Mouse (Mus musculus) kidney, postnatal 0 days (tissue): ENCODE measurements around the gene Pid1. TPM values are rescaled to one million over a fixed set of nuclear protein-coding genes. Genes with fewer than 3 reads are reported as not detected.
A peak's percentile ranks its signal among the peaks of the same experiment; 100 is the strongest.

ENCODE experiments used
- ATAC-seq: fragments of 200-750 bp; cut with Nextera tagmentation; replicated peaks from 2 replicates; pipeline ENCODE4 v1.8.0; 2017; ENCODE audit warnings: low read depth, moderate number of reproducible peaks, moderate TSS enrichment, moderate library complexity; ENCODE audit not compliant: low FRiP score
- DNase-seq: peaks from one replicate; pipeline ENCODE4 v3.0.0-alpha.2; 2016; ENCODE audit warnings: low spot score
- H3K27ac ChIP-seq: fragments of 300-500 bp; sonication (generic); 2 replicates; pipeline ENCODE4 v1.5.1; 2014; ENCODE audit warnings: mild to moderate bottlenecking
- H3K27me3 ChIP-seq: fragments of 300-500 bp; sonication (generic); 2 replicates; pipeline ENCODE4 v1.6.1; 2014; ENCODE audit warnings: low read length, mixed read lengths; ENCODE audit not compliant: insufficient read depth
- H3K36me3 ChIP-seq: fragments of 300-500 bp; sonication (generic); 2 replicates; pipeline ENCODE4 v1.6.1; 2014; ENCODE audit warnings: low read length, mixed read lengths; ENCODE audit not compliant: insufficient read depth
- H3K4me1 ChIP-seq: fragments of 300-500 bp; sonication (generic); replicated peaks from 2 replicates; pipeline ENCODE4 v1.6.1; 2014; ENCODE audit warnings: antibody characterized with exemption, low read length, mixed read lengths; ENCODE audit not compliant: insufficient read depth
- H3K4me2 ChIP-seq: fragments of 300-500 bp; sonication (generic); 2 replicates; pipeline ENCODE4 v1.6.1; 2014; ENCODE audit warnings: mild to moderate bottlenecking, low read length, moderate library complexity, mixed read lengths
- H3K4me3 ChIP-seq: fragments of 300-500 bp; sonication (generic); replicated peaks from 2 replicates; pipeline ENCODE4 v1.5.1; 2014; ENCODE audit warnings: low read depth, low read length
- H3K9ac ChIP-seq: fragments of 300-500 bp; sonication (generic); 2 replicates; pipeline ENCODE4 v1.6.1; 2014; ENCODE audit warnings: low read depth, low read length
- H3K9me3 ChIP-seq: fragments of 300-500 bp; sonication (generic); replicated peaks from 2 replicates; pipeline ENCODE4 v1.6.1; 2016; ENCODE audit warnings: low read length, inconsistent platforms, mixed read lengths
- CTCF ChIP-seq: IDR thresholded peaks from 2 replicates; pipeline ENCODE4 v1.5.1; 2016; ENCODE audit warnings: antibody characterized with exemption, low read depth, mild to moderate bottlenecking, moderate library complexity
- WGBS: fragments of 180-500 bp; shearing (Covaris S2); extraction: QIAGEN DNeasy Blood & Tissue Kit; methylation state at CpG from one replicate; pipeline ENCODE4 v1.1.7; 2014; 5-methylcytosine and 5-hydroxymethylcytosine counted together
- polyA plus RNA-seq: library from polyadenylated mRNA; unstranded; fragments of >200 nt; fragmentation: Nextera tagmentation; extraction: Ambion mirVana; gene quantifications from 2 replicates; pipeline ENCODE4 v1.2.1, GENCODE M21; 2015

Gene Pid1
- polyA plus RNA-seq, 1 experiment from 2014 or later = 21.2 TPM

DNA sequence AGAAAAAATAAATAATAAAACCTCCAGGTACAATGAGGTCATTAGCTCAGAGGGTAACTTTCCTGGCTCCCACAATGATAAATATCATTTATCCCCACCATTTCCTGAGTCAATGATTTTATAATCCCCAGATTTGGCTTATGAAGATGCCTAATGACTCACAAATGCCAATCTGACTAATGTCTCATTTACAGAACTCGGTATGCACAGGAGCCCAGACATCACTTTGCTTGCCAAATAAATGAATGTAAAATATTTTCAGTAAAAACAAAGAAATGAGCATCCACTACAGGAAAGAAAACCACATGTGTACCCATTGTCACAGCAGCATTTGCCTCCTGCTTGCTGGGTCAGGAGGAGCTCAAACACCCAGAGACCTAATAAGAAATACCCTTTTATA is 222.4 kb downstream of the Pid1 start:
- H3K27me3 ChIP-seq = no peaks in the 10 kb centered on the region
- no peaks in the 10 kb centered on the region for H3K36me3 ChIP-seq
- H3K9ac ChIP-seq = no peak overlapping the region
- H3K4me2 ChIP-seq = no peak overlapping the region
- 88% methylated on average over 1 of the region's 1 CpGs for WGBS
- no peaks in the 10 kb centered on the region for H3K4me1 ChIP-seq
- H3K27ac ChIP-seq = no peak overlapping the region
- DNase-seq = no peak
- no peak for ATAC-seq
- TF ChIP-seq CTCF = no peak
- H3K9me3 ChIP-seq = no peaks in the 10 kb centered on the region
- no peak overlapping the region for H3K4me3 ChIP-seq

DNA sequence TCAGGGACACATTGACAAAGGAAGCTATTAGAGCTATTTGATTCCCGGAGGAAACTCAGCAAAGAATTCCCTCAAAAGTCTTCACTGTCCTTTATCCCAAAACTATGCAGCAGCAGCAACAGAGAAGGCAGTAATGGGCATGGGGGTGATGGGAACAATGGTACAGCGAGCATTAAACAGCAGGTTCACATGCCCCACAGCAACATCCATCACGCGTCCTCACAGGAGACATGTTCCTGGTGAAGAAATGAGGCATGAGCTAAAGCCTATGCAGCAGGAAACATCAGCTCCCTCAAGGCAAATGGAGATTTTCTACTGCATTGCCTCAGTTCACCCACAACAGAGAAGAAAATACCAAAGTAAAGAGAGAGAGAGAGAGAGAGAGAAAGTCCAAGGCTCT is 231.5 kb downstream of the Pid1 start:
- 85% methylated on average over 4 of the region's 4 CpGs for WGBS

DNA sequence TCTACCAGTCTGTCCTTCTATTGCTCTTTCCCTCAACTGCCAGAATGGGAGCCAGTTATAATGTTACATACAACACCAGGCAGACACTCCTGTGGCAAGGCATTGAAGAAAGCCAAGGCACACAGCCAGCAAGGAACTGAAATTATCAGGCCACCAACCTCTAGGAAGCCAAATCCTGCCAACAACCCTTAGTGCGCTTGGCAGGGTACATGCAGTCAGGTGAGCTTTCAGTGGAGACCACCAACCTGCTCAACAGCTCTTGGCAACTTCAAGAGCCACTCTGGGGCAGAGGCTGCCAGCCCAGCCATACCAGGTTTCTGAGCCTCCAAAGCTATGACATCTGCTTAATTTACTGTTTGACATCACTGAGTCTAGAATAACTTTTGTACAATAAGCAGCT is 232.2 kb downstream of the Pid1 start:
- ATAC-seq (no peak), DNase-seq (no peak)
- Histone ChIP-seq H3K4me2 (no peak overlapping the region), H3K36me3 (no peaks in the 10 kb centered on the region), H3K27ac (no peak overlapping the region), H3K4me1 (no peaks in the 10 kb centered on the region), H3K9ac (no peak overlapping the region), H3K27me3 (no peaks in the 10 kb centered on the region), H3K9me3 (no peaks in the 10 kb centered on the region), H3K4me3 (no peak overlapping the region)
- 83% methylated on average over 1 of the region's 1 CpGs for WGBS
- no peak for TF ChIP-seq CTCF

More for the DNA sequence above, 231.5 kb downstream of the Pid1 start:
- H3K9ac ChIP-seq = no peak overlapping the region
- TF ChIP-seq CTCF = no peak
- no peaks in the 10 kb centered on the region for H3K9me3 ChIP-seq
- no peak for ATAC-seq
- no peaks in the 10 kb centered on the region for H3K36me3 ChIP-seq
- H3K4me3 ChIP-seq = no peak overlapping the region
- no peak for DNase-seq
- H3K4me2 ChIP-seq = no peak overlapping the region
- no peaks in the 10 kb centered on the region for H3K27me3 ChIP-seq
- no peak overlapping the region for H3K27ac ChIP-seq
- no peaks in the 10 kb centered on the region for H3K4me1 ChIP-seq

DNA sequence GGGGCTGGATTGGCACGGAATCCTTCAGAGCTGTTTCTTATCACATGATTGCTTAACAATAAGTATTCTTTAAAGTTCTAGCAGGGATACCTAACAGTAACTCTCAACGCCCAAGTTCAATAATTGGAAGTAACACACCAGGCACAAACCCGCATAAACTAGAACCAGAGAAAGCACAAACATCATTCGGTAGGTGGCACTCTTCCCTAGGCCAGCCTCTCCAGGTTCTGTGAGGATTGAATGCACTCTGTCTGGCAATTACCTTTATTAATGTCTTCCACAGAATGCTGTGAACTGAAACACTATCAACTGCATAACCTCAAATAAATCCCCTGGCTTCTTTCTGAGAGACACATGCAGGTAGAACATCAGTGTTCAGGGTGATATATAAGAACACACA is 235.5 kb downstream of the Pid1 start:
- WGBS = 66% methylated on average over 4 of the region's 4 CpGs
- ATAC-seq = no peak
- TF ChIP-seq CTCF = peak; percentile 59
- Histone ChIP-seq H3K4me3 (no peak overlapping the region), H3K9ac (no peak overlapping the region), H3K27me3 (no peaks in the 10 kb centered on the region), H3K27ac (no peak overlapping the region), H3K4me1 (no peaks in the 10 kb centered on the region), H3K4me2 (no peak overlapping the region), H3K9me3 (no peaks in the 10 kb centered on the region), H3K36me3 (no peaks in the 10 kb centered on the region)
- DNase-seq = peak; percentile 10

DNA sequence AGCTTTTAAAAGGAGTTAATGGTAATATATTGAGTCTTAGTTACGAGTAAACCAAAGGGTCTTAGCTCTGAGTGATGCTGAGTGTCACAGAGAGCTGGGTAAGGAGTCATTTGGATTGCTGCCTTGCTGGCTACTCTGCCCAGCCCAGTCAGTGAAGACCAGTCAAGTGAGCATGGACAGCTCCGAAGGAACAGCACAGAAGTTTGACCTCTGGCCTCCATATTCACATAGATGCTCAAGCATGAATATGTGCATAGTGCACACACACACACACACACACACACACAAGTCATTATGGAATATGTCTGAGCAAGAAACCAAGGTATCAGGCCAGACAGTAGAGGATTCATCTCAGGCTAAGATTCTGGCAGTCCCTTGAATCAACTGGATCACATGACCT is 244.7 kb downstream of the Pid1 start:
- Histone ChIP-seq H3K4me3 (no peak overlapping the region), H3K27me3 (no peaks in the 10 kb centered on the region), H3K4me1 (no peaks in the 10 kb centered on the region), H3K9me3 (no peaks in the 10 kb centered on the region), H3K9ac (no peak overlapping the region), H3K4me2 (no peak overlapping the region), H3K27ac (no peak overlapping the region), H3K36me3 (no peaks in the 10 kb centered on the region)
- TF ChIP-seq CTCF = no peak
- WGBS = 71% methylated on average over 2 of the region's 2 CpGs
- ATAC-seq (no peak), DNase-seq (no peak)

DNA sequence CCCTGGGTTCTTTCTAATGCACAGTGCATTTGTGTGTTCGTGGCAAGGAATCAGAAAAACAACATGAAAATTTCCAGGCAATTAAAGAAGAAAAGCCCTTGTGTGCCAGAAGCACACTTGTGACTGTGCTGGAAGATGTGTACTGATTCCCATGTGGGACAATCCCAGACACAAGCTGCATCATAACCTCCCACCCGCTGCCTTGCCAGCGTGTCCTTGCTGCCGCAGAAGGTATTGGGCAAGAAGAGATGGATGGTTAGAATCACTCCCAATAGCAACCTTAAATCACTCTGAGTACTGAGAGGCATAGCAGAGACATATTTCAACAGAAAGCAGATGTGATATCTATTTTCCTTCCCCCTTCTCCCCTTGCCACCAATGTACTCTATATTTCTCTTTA is 257.2 kb downstream of the Pid1 start:
- DNase-seq = no peak
- no peak overlapping the region for H3K27ac ChIP-seq
- H3K36me3 ChIP-seq = no peaks in the 10 kb centered on the region
- H3K27me3 ChIP-seq = no peaks in the 10 kb centered on the region
- H3K4me1 ChIP-seq = no peaks in the 10 kb centered on the region
- no peak overlapping the region for H3K4me3 ChIP-seq
- no peak for ATAC-seq
- H3K9me3 ChIP-seq = no peaks in the 10 kb centered on the region
- no peak overlapping the region for H3K9ac ChIP-seq
- TF ChIP-seq CTCF = no peak
- no peak overlapping the region for H3K4me2 ChIP-seq
- WGBS = 83% methylated on average over 4 of the region's 4 CpGs

DNA sequence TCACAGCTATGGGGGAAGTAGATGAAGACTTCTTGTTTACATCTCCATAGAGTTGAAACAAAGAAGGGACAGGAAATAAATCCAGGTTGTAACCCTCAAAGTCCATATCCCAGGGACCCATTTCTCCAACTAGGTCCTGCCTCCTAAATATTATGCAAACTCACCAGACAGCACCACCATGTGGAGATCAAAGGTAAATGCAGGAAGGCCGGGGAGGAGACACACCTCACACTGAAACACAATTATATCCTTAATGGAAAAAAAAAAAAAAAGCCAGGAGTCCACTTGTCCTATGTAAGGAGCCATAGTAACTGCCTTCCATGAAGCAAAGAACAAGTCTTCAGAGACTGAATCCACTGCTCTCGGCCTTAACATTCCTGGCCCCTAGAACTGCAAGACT is 261.9 kb downstream of the Pid1 start:
- H3K36me3 ChIP-seq = no peaks in the 10 kb centered on the region
- H3K27ac ChIP-seq = no peak overlapping the region
- no peaks in the 10 kb centered on the region for H3K4me1 ChIP-seq
- H3K9me3 ChIP-seq = no peaks in the 10 kb centered on the region
- ATAC-seq (no peak), DNase-seq (no peak)
- 80% methylated on average over 2 of the region's 2 CpGs for WGBS
- no peak overlapping the region for H3K9ac ChIP-seq
- H3K27me3 ChIP-seq = no peaks in the 10 kb centered on the region
- H3K4me3 ChIP-seq = no peak overlapping the region
- no peak overlapping the region for H3K4me2 ChIP-seq
- TF ChIP-seq CTCF = peak; percentile 61
